Mouse (Mus musculus) stomach, postnatal 0 days (tissue): Measurements from ENCODE around the gene Ctps2. TPM values are rescaled to one million over a fixed set of nuclear protein-coding genes. Genes with fewer than 3 reads are reported as not detected.

Source experiments
- ATAC-seq: fragments of 200-750 bp; cut with Nextera tagmentation; 2 replicates; pipeline ENCODE4 v1.8.0; 2017; ENCODE audit not compliant: low FRiP score, low TSS enrichment
- DNase-seq: peaks from one replicate; pipeline ENCODE4 v3.0.0-alpha.2; 2016; ENCODE audit warnings: low spot score
- H3K27ac ChIP-seq: fragments of 300-500 bp; sonication (generic); replicated peaks from 2 replicates; pipeline ENCODE4 v1.5.1; 2014; ENCODE audit warnings: mild to moderate bottlenecking, control low read depth
- H3K27me3 ChIP-seq: fragments of 300-500 bp; sonication (generic); 2 replicates; pipeline ENCODE4 v1.6.1; 2014; ENCODE audit warnings: low read length; ENCODE audit not compliant: control insufficient read depth, insufficient read depth
- H3K36me3 ChIP-seq: fragments of 300-500 bp; sonication (generic); 2 replicates; pipeline ENCODE4 v1.6.1; 2014; ENCODE audit warnings: low read length, mixed read lengths; ENCODE audit not compliant: control insufficient read depth, insufficient read depth
- H3K4me1 ChIP-seq: fragments of 300-500 bp; sonication (generic); replicated peaks from 2 replicates; pipeline ENCODE4 v1.6.1; 2014; ENCODE audit warnings: antibody characterized with exemption; ENCODE audit not compliant: control insufficient read depth, insufficient read depth
- H3K4me2 ChIP-seq: fragments of 300-500 bp; sonication (generic); replicated peaks from 2 replicates; pipeline ENCODE4 v1.6.1; 2014; ENCODE audit warnings: low read depth, mild to moderate bottlenecking, control low read depth, moderate library complexity
- H3K4me3 ChIP-seq: fragments of 300-500 bp; sonication (generic); 2 replicates; pipeline ENCODE4 v1.5.1; 2014; ENCODE audit warnings: low read depth, low read length, control low read depth
- H3K9ac ChIP-seq: fragments of 300-500 bp; sonication (generic); 2 replicates; pipeline ENCODE4 v1.6.1; 2014; ENCODE audit warnings: mild to moderate bottlenecking, low read length, control low read depth, mixed read lengths
- H3K9me3 ChIP-seq: fragments of 300-500 bp; sonication (generic); 2 replicates; pipeline ENCODE4 v1.6.1; 2016; ENCODE audit warnings: low read length; ENCODE audit not compliant: control insufficient read depth
- CTCF ChIP-seq: IDR thresholded peaks from 2 replicates; pipeline ENCODE4 v1.5.1; 2016; ENCODE audit warnings: antibody characterized with exemption, low read depth, mild to moderate bottlenecking, moderate library complexity
- EP300 ChIP-seq: optimal IDR thresholded peaks from 2 replicates; pipeline ENCODE3; 2016; ENCODE audit warnings: antibody characterized with exemption
- WGBS: fragments of 180-500 bp; shearing (Covaris S2); extraction: QIAGEN DNeasy Blood & Tissue Kit; methylation state at CpG from one replicate; pipeline ENCODE4 v1.1.7; 2014; 5-methylcytosine and 5-hydroxymethylcytosine counted together
- polyA plus RNA-seq: library from polyadenylated mRNA; unstranded; fragments of >200 nt; fragmentation: Nextera tagmentation; extraction: Ambion mirVana; gene quantifications from 2 replicates; pipeline ENCODE4 v1.2.1, GENCODE M21; 2015

The Ctps2 gene
- polyA plus RNA-seq, 1 experiment from 2014 or later: 39.1 TPM

DNA sequence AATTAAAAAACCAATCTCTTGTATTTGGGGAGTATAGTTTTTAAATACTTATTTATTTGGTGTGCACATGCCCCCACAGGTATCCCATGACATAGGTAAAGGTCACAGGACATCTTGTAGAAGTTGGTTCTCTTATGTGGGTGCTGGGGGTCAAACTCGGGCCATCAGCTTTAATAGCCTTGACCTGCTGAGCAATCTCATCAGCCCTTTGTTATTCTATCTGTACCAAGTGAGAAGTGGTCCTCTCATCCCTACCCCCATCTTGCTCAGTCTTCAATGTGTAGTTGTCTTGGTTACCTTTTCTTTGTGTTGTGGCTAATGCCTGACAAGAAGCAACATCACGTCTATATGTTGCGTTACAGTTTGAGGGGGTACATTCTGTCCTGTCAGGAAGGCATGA, 56.9 kb downstream of the Ctps2 start:
- Histone ChIP-seq H3K4me1 (no peaks in the 10 kb centered on the region), H3K27me3 (no peaks in the 10 kb centered on the region)
- 80% methylated on average over 3 of the region's 3 CpGs for WGBS

GRCm38 (mm10) chrX:162963840-162964239, 62.8 kb downstream of the Ctps2 start:
- 44% methylated on average over 4 of the region's 4 CpGs for WGBS
- Histone ChIP-seq H3K4me1 (no peaks in the 10 kb centered on the region), H3K27ac (no peak overlapping the region), H3K36me3 (no peaks in the 10 kb centered on the region), H3K27me3 (no peaks in the 10 kb centered on the region), H3K4me3 (no peak overlapping the region), H3K4me2 (no peak overlapping the region), H3K9me3 (no peaks in the 10 kb centered on the region), H3K9ac (no peak overlapping the region)
- ATAC-seq (no peak), DNase-seq (no peak)
- TF ChIP-seq CTCF (no peak), EP300 (no peak)

More for the DNA sequence above, 56.9 kb downstream of the Ctps2 start:
- Histone ChIP-seq H3K27ac (no peak overlapping the region), H3K4me3 (no peak overlapping the region), H3K36me3 (no peaks in the 10 kb centered on the region), H3K9ac (no peak overlapping the region), H3K9me3 (no peaks in the 10 kb centered on the region), H3K4me2 (no peak overlapping the region)
- TF ChIP-seq EP300 (no peak), CTCF (no peak)
- ATAC-seq (no peak), DNase-seq (no peak)

GRCm38 (mm10) chrX:162964383-162964782, 63.3 kb downstream of the Ctps2 start, which contains the start of gene S100g:
TSS of gene S100g (minus strand) at chrX:162964599.
- H3K4me1 ChIP-seq: no peaks in the 10 kb centered on the region
- no peak within 1 kb of the TSS for H3K9ac ChIP-seq
- ATAC-seq (no peak), DNase-seq (no peak)
- 42% methylated on average over 3 of the region's 3 CpGs for WGBS
- no peaks in the 10 kb centered on the region for H3K27me3 ChIP-seq
- H3K36me3 ChIP-seq: no peaks in the 10 kb centered on the region
- no peak within 1 kb of the TSS for H3K4me3 ChIP-seq
- TF ChIP-seq CTCF (no peak), EP300 (no peak)
- H3K27ac ChIP-seq: no peak within 1 kb of the TSS
- H3K4me2 ChIP-seq: no peak within 1 kb of the TSS
- H3K9me3 ChIP-seq: no peaks in the 10 kb centered on the region

GRCm38 (mm10) chrX:162967456-162967855, 66.4 kb downstream of the Ctps2 start:
- Histone ChIP-seq H3K27me3 (no peaks in the 10 kb centered on the region), H3K4me3 (no peak overlapping the region), H3K27ac (no peak overlapping the region), H3K4me1 (no peaks in the 10 kb centered on the region), H3K9me3 (no peaks in the 10 kb centered on the region), H3K4me2 (no peak overlapping the region), H3K36me3 (no peaks in the 10 kb centered on the region), H3K9ac (no peak overlapping the region)
- TF ChIP-seq CTCF: no peak
- no peak for TF ChIP-seq EP300
- 55% methylated on average over 8 of the region's 8 CpGs for WGBS
- ATAC-seq (no peak), DNase-seq (no peak)

GRCm38 (mm10) chrX:162976194-162976593, 75.2 kb downstream of the Ctps2 start:
- no peak for TF ChIP-seq EP300
- ATAC-seq: no peak
- Histone ChIP-seq H3K4me3 (no peak overlapping the region), H3K9me3 (no peaks in the 10 kb centered on the region), H3K4me1 (no peaks in the 10 kb centered on the region), H3K27ac (no peak overlapping the region), H3K27me3 (no peaks in the 10 kb centered on the region), H3K9ac (no peak overlapping the region), H3K4me2 (no peak overlapping the region), H3K36me3 (no peaks in the 10 kb centered on the region)
- 65% methylated on average over 3 of the region's 3 CpGs for WGBS
- no peak for DNase-seq

DNA sequence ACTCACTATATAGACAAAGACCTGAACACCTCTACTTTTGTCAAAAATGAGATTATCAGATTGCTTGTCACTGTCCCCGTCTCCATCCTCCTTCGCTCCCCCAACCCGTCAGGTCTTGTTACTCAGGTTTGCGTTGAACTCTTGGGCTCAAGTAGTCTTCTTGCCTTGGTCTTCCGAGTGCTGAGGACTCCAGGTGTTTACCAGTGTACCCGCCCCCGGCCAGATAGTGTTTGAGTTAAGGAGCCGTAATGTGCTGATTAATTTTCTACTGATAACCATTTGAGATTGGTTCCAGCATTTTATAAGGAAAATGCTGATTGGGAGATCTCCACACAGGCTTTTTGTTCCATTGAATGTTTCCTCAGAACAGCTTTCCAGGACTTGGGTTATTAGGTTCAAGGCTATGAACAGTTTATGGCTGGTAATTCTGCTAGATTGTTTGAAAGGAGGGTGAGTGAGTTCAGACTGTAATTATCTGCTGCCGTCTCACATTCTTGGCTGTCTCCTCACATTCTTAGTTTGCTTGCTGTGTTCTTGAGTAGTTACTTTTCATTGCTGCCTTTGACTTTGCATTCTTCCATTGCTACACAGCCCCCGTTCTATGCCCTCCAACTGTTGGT, 85.9 kb downstream of the Ctps2 start:
- TF ChIP-seq EP300: no peak
- TF ChIP-seq CTCF: no peak
- H3K27me3 ChIP-seq: no peaks in the 10 kb centered on the region
- ATAC-seq (no peak), DNase-seq (no peak)
- no peaks in the 10 kb centered on the region for H3K4me1 ChIP-seq
- H3K36me3 ChIP-seq: no peaks in the 10 kb centered on the region
- H3K4me3 ChIP-seq: no peak overlapping the region
- no peak overlapping the region for H3K9ac ChIP-seq
- whole genome bisulfite sequencing: 85% methylated on average over 10 of the region's 10 CpGs
- H3K27ac ChIP-seq: no peak overlapping the region
- H3K4me2 ChIP-seq: no peak overlapping the region
- no peaks in the 10 kb centered on the region for H3K9me3 ChIP-seq
